Mouse (Mus musculus): Measurements from ENCODE around the gene Wrnip1. TPM values are rescaled to one million over a fixed set of nuclear protein-coding genes. Genes with fewer than 3 reads are reported as not detected.

The Wrnip1 gene
- total and polyA plus RNA-seq, 3 experiments: 38.8 to 50.6 TPM; not detected in 1

- Histone ChIP-seq H3K4me3 (ENCODE audit: control insufficient read depth in 1 of 2, insufficient read depth in 1 of 2, low read depth in 2 of 2, low read length in 2 of 2) (no peak overlapping the region), H3K9ac (ENCODE audit: control insufficient read depth, low read depth, low read length, poor library complexity, severe bottlenecking) (no peak overlapping the region), H3K4me1 (ENCODE audit: control insufficient read depth in 1 of 2, insufficient read depth in 2 of 2, low read length in 2 of 2) (no peaks in the 10 kb centered on the region), H3K36me3 (ENCODE audit: control insufficient read depth in 1 of 2, insufficient read depth in 2 of 2, low read length in 2 of 2) (no peaks in the 10 kb centered on the region), H3K27ac (ENCODE audit: control insufficient read depth, low read depth, low read length) (no peak overlapping the region), H3K27me3 (ENCODE audit: control insufficient read depth in 1 of 2, insufficient read depth in 2 of 2, low read length in 2 of 2) (peaks cover 3 to 10% of the 10 kb centered on the region in 2 experiments), H3K79me2 (ENCODE audit: control insufficient read depth, insufficient read depth, low read length, poor library complexity) (no peaks in the 10 kb centered on the region), H3K9me3 (replicated peaks; ENCODE audit: insufficient read depth, low read length) (no peaks in the 10 kb centered on the region)
- TF ChIP-seq GATA1 (IDR thresholded peaks at IDR 0.05; ENCODE audit: low read depth, low read length) (no peak), USF1 (IDR thresholded peaks at IDR 0.05; ENCODE audit: low read depth, low read length) (no peak), ELF1 (IDR thresholded peaks at IDR 0.05; ENCODE audit: low read depth, low read length) (no peak), GABPA (IDR thresholded peaks at IDR 0.05; ENCODE audit: low read depth, low read length) (no peak), BHLHE40 (IDR thresholded peaks at IDR 0.05; ENCODE audit: borderline replicate concordance, low read depth, low read length) (no peak), ETS1 (IDR thresholded peaks at IDR 0.05; ENCODE audit: low read depth, low read length) (no peak), MYC (IDR thresholded peaks at IDR 0.05; ENCODE audit: low read depth, low read length) (no peak), MAFK (IDR thresholded peaks at IDR 0.05; ENCODE audit: borderline replicate concordance, low read depth, low read length) (no peak), CHD1 (IDR thresholded peaks at IDR 0.05; ENCODE audit: low read depth, low read length) (no peak)
- DNase-seq (ENCODE audit: low read depth, low spot score): no peak
These were observed 41.0 kb upstream of the Wrnip1 start for GRCm38 (mm10) chr13:32760795-32761194.

GRCm38 (mm10) chr13:32763141-32763540 lies 38.7 kb upstream of the Wrnip1 start:
- Histone ChIP-seq H3K9ac (ENCODE audit: control insufficient read depth, low read depth, low read length, poor library complexity, severe bottlenecking) (no peak overlapping the region), H3K36me3 (ENCODE audit: control insufficient read depth in 1 of 2, insufficient read depth in 2 of 2, low read length in 2 of 2) (no peaks in the 10 kb centered on the region), H3K27me3 (ENCODE audit: control insufficient read depth in 1 of 2, insufficient read depth in 2 of 2, low read length in 2 of 2) (peaks cover 3 to 9% of the 10 kb centered on the region in 2 experiments), H3K9me3 (replicated peaks; ENCODE audit: insufficient read depth, low read length) (no peaks in the 10 kb centered on the region), H3K79me2 (ENCODE audit: control insufficient read depth, insufficient read depth, low read length, poor library complexity) (no peaks in the 10 kb centered on the region), H3K4me3 (ENCODE audit: control insufficient read depth in 1 of 2, insufficient read depth in 1 of 2, low read depth in 2 of 2, low read length in 2 of 2) (no peak overlapping the region), H3K27ac (ENCODE audit: control insufficient read depth, low read depth, low read length) (no peak overlapping the region), H3K4me1 (ENCODE audit: control insufficient read depth in 1 of 2, insufficient read depth in 2 of 2, low read length in 2 of 2) (no peaks in the 10 kb centered on the region)
- TF ChIP-seq USF2 (IDR thresholded peaks at IDR 0.05; ENCODE audit: borderline replicate concordance in 1 of 2, insufficient read depth in 1 of 2, low read depth in 1 of 2, low read length in 2 of 2) (no peak), POLR2AphosphoS5 (IDR thresholded peaks at IDR 0.05; ENCODE audit: borderline replicate concordance, low read depth, low read length) (no peak), JUND (IDR thresholded peaks at IDR 0.05; ENCODE audit: low read depth, low read length) (no peak), RAD21 (IDR thresholded peaks at IDR 0.05; ENCODE audit: low read depth, low read length) (no peak), TBP (IDR thresholded peaks at IDR 0.05; ENCODE audit: low read depth, low read length) (no peak), MYB (IDR thresholded peaks at IDR 0.05; ENCODE audit: low read depth, low read length) (no peak), EP300 (IDR thresholded peaks at IDR 0.05; ENCODE audit: low read depth in 1 of 2, low read length in 2 of 2) (no peak), NRF1 (IDR thresholded peaks at IDR 0.05; ENCODE audit: insufficient read depth, low read depth, low read length, poor library complexity, severe bottlenecking) (no peak), MAZ (IDR thresholded peaks at IDR 0.05; ENCODE audit: low read depth, low read length) (no peak), ELF1 (IDR thresholded peaks at IDR 0.05; ENCODE audit: low read depth, low read length) (no peak), MEF2A (IDR thresholded peaks at IDR 0.05; ENCODE audit: extremely low read depth, insufficient replicate concordance, low read depth, low read length, poor library complexity, severe bottlenecking) (no peak), CHD1 (IDR thresholded peaks at IDR 0.05; ENCODE audit: low read depth, low read length) (no peak)
- no peak for DNase-seq (ENCODE audit: low read depth, low spot score)
